Mouse (Mus musculus) c-Kit-positive CD71-positive TER-119-positive erythroid progenitor cells, embryonic 14.5 days (primary cell): ENCODE data around the gene Paf1.
A peak's percentile ranks its signal among the peaks of the same experiment; 100 is the strongest.

Experiments
- DNase-seq: peaks from one replicate; pipeline ENCODE4 v3.0.0-alpha.2; 2013; ENCODE audit warnings: low spot score

The Paf1 gene

DNA sequence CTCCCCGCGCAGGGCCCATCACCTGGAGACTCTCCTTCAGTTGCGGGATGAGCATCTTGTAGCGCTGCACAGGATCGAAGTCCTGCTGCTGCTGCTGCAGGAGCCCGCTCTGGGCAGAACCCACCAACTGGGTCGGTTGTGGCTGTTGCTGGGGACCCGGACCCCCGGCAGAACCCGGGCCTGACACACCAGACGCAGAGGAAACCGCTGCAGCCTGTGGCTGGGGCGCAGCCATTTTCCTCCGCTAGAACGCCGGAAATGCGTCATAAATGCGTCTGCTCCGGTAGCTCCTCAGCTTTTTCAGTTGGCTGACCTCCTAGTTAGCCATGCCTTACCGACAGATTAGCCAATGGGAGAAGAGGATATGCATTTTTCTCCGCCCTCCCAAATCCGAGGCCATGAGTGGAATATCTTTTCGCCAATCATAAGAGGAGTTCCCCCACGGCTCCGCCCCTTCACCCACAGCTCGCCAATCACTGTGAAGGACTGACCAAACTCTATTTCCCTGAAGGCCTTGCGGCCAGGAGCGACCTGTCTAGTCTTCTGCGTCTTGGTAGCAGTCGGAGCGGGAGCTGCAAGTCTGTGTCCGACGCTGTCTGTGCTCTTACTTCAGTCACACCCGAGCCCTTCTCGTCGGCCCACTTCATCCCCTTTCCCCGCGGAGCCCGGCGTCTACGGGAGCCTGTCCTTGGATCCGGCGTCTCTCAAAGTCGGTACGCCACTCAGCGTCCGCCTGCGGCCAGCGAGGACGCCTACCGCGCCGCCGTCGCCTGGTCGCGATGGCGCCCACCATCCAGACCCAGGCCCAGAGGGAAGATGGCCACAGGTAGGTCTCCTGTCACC is at the start of gene Paf1, which contains the start of gene Med29:
Gene Paf1, plus strand, starts transcription at position 523 of the 843 bp plus-strand sequence.
Gene Med29, minus strand, starts transcription at position 280 of the 843 bp plus-strand sequence.
- DNase-seq: peak; percentile 99

DNA sequence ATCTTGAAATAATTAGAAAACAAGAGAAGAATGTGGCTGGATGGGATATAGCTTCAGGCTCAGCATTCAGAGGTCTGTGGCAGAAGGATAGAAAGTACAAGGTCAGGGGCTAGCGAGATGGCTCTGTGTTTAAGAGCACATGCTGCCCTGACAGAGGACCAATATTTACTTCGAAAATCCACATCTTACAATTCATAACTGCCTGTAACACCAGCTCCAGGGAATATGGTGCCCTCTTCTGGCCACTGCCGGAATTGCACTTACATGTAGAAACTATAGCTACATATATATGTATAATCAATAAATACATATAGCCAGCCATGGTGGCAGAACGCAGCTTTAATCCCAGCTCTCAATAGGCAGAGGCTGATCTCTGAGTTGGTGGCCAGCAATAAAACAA is 48.1 kb upstream of the Paf1 start:
- DNase-seq: peak; percentile 82

DNA sequence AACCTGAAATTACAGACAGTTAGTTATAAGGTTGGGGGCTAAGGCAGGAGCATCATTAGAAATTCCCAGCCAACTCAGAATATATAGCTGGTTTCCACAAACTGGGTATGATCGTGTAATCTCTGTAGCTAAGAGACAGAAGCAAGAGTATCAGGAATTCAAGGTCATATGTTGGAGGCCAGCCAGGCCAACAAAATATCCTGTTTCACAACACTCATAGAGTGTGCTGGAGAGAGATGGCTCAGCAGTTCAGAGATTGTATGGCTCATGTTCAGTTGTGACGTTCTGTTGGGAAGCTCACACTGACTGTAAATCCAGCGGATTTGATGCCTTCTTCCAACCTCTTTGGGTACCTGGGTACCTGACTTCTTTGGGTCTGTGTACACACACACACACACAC is 45.0 kb upstream of the Paf1 start:
- DNase-seq: no peak

DNA sequence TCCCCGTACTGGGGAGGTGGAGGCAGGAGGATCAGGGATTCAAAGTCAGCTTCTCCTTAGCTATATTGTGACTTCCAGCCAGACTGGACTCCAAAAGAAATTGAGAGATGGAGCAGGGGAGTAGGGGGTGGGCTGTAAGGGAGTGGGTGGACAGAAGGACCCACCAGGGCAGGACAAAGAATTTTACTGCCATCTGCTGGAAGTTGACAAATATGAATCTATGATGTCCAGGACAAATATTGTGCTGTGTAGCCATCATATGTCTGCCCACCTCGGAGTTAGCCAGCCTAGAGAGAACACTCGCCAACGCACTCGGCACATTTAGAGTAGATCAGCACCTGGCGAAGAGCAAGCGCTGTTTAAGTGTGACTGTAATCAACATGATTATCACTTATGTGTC is 44.1 kb upstream of the Paf1 start:
- no peak for DNase-seq

DNA sequence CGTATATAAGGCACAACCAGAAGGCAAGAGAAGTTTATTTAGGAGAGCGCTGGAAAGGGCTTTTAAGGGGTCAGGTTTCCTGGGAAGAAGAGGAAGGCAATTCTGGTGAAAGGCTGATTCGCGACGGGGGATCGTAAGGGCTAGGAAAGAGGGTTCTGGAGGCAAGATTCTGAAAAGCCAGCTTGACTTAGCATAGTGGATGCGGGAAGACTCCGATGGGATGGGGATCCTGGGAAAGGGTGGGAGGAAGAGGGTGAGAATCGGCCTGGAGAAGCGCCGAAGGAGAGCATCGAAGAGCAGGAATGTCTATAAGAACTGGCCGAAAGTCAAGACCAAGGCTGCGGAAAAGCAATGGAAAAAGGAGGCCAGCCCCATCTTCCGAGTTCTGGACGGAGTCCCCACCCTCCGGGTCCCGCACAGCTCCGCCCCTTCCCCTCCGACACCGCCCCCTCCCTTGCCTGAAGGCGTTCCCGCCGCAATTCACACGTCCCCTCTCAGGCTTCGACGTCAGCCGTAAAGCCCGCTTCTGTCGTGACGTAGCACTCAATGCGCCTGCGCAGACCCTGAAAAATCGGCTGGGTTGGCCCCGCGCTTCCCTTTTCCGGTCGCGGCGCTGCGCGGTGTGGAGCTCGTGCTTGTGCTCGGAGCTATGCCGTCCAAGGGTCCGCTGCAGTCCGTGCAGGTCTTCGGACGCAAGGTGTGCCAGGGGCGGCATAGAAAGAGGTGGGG is 42.4 kb upstream of the Paf1 start, which contains the start of gene Rps16:
Gene Rps16, plus strand, starts transcription at position 498 of the 729 bp plus-strand sequence.
- DNase-seq: peak; percentile 97

DNA sequence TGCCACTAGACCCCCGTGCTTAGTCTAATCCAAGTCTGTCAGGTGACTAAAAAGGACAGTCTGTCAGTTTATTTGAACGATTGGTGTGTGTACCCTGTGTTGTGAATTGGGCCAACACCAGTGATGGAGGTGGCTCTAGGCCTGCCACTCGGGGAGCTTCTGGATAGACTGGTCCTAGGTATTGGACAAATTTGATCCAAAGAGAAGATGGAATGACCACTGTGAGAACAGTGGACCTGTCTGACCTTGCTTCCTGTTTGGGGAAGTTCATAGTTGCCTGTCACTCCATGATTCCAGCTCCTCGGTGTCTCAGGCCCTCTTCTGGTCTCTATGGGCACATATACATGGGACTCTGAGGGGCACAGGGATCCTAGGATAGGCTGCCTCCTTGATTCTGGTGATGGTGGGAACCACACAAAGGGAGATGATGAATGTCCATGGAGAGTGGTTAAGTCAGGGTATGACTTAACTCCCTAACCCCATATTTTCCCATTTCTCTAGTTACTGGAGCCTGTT is 41.0 kb upstream of the Paf1 start:
- no peak for DNase-seq

DNA sequence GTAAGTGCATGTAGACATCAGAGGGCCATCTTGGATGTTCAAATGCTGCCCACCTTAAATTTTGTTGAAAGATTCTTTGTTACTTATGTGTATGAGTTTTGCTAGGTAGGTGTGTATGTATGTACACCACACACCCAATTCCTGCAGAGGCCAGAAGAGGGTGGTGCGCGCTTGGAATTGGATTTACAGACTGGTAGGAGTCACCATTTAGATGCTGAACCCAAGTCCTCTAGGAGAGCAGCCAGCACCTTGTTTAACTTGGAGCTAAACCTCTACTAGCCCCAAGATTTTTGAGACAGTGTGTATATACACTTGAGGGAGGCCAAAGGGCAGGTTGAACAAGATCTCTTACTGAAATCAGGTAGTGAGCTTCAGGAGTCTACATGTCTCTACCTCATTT is 39.5 kb upstream of the Paf1 start:
- no peak for DNase-seq

DNA sequence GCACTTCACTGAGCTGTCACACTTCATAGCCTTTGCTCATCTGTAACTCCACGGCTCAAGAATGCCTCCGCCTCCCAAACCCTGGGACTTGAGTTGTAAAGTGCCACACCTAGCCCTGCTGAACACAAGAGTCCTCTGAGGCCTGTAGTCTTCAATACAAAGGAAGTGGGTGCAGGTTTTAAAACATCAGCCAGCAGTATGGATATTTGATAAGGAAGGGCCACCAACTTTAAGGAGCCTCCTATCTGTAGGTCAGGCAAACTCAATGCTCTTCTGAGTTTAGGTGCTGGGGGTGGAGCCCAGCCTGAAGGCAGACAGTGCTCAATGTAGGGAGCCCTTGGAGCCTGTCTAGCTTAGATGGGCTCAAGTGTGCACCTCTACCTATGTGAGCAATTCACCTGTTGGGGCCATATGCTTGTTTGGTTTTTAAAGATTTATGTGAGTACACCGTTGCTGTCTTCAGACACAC is 38.6 kb upstream of the Paf1 start:
- DNase-seq: no peak

DNA sequence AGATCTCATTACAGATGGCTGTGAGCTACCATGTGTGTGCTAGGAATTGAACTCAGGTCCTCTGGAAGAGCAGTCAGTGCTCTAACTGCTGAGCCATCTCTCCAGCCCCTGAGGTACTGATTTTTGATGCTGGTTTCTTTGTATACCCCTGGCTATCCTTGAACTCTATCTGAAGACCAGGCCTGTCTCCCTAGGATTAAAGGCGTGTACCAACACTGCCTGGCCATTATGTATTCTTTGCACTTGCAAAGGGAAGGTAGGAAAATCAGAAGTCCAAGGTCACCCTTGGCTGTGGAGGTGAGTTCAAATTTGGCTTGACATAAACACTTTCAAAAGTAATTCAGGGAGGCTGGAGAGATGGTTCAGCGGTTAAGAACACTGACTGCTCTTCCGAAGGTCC is 38.2 kb upstream of the Paf1 start:
- DNase-seq: no peak

DNA sequence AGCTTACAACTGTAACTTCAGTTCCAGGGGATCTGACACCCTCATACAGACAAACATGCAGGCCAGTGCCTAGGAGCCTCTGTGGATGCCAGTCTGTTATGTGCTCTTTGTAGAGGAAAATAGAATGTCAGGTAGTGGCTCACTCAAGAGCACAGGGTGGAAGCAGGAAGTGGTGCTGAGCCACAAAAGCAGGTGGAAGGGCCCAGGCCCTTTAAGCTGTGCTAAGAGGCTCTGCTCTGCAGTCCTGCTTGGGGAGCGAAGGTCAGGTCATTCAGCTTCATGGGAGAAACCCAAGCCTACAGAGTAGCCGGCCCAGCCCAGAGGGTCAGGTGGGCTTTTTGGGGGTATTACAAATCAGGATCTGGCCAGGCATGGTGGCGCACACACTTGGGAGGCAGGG is 37.5 kb upstream of the Paf1 start:
- DNase-seq: no peak

DNA sequence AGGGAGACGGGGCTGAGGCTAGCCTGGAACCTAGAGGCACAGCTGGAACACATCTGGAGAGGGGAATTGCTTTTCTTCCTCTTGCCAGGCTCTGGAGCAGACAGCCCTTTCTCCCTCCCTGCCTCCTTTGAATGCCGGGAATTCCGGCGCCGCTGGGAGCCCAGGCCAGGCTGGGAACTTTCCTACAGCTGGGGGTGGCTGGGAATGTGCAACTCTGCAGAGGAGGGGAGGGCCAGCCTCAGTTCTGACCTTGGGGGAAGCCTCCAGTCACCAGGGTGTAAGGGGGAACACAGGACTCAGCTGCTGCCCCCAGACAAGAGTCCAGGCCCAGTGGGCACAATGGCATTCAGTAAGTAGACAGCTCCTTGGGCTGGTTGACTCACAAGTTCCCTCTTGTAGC is 35.8 kb upstream of the Paf1 start:
- no peak for DNase-seq

DNA sequence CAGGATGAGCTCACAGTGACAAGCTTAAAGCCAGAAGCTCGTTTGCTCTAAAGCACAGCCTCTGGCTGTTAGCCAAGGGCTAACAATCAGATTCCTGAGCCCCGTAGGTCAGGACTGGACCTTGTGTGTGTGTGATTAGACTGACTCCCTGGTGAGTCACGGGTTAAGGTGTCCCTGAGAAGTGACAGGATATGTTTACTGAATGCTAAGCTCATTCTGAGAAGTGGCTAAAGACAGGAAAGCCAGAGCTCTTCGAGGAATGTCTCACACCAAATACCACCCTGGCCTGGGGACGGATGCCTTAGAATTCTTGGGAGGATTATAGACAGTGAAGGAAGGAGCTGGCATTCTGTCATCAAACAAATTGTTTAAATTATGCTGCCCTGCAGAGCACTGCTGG is 34.8 kb upstream of the Paf1 start:
- no peak for DNase-seq

DNA sequence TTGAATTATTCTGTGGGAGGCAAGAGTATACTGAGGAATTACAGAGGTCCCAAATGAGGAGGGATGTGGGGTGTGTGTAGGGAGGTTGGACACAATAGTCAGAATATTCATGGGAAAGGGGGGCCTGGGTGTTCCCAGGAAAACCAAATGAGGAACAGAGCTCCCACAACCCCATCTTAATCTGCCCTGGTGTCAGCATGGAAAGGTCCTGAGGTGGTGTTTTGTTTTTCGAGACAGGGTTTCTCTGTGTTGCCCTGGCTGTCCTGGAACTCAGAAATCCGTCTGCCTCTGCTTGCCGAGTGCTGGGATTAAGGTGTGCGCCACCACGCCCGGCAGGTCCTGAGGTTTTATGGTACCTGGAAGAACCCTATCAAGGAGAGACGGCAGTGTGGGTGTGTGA is 34.3 kb upstream of the Paf1 start:
- no peak for DNase-seq

DNA sequence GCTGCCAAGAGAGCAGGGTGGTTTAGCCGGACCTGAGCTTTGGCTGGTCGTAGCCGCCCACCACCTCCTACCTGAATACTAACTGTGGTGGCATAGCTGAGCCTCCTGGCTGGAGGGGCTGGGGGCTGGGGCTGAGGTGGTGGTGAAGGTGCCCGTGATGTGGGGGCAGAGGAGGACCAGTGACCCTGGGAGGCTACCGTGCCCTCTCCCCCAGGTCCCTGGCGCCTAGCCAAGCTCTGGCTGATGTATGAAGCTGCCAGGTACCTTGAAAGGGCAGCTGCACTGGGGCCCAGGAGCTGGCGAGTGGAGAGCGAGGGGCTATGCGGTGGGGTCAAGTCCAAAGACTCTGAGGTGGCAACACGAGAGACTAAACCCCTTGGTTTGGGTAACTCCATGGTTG is 32.9 kb upstream of the Paf1 start:
- DNase-seq: no peak

DNA sequence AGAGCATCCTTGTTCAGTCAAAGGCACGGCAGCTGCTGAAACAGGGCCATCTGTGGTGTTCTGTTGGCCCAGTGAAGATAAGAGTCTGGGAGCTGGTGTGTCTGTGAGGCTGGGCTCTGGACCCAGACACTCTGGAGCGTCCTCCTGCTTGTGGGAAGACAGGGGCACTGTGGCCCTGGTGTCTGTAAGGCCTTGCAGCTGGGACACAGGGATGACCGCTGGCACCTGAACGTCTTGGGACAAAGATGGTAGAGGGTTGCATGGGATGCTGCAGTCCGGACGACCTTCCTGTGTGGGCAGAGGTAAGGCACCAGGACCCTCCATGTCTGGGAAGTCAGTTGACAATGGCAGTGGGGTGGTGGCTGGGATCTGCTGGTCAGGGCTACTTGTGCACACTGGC is 32.5 kb upstream of the Paf1 start:
- DNase-seq: no peak

DNA sequence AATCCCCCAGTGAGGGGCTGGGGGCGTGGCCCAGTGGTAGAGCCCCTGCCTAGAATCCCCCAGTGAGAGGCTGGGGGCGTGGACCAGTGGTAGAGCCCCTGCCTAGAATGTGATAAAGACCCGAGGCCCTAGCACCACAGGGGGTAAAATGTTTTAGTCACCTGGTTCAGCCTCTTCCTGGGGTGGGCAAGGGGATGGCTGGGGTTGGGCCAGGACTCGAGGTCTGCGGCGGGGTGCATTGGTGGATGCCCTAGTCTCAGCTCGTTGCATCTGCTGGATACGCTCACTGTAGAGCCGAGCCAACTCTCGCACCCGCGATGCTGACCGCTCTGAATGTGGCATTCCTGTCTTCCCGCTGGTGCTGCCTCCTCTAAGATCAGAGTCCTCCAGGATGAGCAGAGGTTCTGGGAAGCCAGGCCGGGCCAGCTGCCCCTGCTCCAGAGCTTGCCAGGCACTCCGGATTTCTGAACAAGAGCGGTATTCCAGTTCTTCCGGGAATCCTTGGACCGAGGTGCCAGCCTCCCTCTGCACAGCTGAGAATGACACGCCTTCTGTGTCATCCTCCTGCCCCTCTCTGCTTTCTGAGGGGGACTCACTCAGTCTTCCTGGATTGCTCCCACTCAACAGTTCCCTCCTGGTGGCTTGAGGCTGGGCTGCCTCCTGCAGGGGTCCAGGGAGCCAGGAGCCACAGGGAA is 31.0 kb upstream of the Paf1 start:
- no peak for DNase-seq

DNA sequence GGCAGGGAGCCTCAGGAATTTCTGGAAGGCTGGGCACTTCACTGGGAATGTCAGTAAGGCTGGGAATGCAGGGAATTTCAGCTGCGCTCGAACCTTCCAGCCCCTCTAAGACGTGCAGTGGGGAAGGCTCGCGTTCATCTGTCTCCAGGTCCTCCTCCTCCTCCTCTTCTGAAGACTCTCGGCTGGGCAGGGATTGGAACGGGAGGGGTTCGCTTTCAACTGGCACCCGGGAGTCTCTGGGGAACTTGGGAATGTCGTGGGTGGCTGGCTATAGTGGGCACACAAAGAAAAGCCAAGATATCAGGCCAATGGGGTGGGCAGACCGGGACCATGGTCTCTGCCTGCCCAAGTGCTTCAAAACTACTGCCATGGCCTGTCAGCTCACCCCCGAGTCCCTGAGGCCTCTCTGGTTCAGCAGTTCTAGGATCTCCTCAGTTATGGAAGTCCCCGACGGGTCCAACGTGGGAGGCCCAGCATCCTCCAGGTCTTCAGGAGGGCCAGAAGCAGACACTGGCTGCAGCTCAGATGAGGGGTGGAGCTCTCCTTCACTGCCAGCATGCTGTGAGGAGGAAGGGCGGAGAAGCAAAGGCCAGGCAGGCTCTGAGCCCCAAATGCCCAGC is 30.2 kb upstream of the Paf1 start:
- no peak for DNase-seq

DNA sequence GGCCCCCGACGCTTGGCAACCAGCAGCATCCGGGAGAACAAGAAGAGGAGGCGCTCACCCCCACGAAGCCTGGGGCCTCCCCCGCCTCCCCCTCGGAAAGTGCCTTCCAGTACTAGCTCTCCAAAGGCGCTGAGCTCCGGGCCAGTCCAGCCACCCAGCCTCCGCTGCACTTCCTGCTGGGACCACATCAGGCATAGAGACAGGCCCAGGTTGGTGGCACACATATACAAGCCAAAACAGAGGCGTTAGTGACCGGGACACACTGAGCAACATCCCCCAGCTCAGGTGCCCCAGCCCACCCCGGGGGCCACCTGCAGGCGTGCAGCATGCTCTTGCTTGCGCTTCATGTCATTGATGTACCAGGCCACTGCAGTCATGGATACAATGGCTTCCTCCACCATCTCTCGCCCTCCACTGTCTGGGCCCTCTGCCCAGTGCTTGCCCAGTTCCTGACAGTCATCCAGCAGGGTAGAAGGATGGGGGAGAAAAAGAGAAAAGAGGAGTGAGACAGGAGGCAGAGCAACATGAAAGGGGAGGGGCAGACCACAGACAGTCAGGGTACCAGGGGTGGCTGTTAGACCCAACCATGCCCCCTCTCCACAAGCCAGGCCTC is 25.0 kb upstream of the Paf1 start:
- no peak for DNase-seq

DNA sequence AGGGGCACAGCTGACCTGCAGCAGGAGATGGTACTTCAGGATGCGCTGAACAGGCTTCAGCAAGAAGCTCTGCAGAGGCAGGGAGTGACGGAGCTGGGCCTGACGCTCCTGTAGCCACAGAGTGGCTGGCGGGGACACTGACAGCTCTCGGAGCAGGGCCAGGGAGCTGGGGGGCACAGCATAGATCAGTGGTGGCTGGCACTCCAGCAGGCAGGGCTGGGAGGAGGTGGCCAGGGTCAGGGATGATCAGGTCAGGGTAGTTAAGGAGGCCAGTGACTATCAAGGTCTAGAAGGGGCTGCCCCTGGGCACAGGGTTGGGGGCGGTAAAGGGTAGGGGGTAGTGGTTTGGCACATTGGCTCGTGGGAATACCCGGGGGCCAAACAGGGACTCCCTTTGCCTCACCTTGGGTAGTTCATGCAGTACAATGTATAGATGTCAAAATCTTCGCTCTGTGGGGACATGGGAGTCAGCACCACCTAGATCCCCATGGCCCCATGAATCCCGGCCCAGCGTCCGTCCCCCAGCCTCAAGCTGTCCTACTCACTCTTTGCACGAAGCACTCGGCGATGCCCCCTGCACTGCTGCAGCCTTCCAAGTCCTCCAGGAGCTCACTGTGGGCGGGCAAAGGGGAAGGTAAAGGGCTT is 24.4 kb upstream of the Paf1 start:
- DNase-seq: no peak

DNA sequence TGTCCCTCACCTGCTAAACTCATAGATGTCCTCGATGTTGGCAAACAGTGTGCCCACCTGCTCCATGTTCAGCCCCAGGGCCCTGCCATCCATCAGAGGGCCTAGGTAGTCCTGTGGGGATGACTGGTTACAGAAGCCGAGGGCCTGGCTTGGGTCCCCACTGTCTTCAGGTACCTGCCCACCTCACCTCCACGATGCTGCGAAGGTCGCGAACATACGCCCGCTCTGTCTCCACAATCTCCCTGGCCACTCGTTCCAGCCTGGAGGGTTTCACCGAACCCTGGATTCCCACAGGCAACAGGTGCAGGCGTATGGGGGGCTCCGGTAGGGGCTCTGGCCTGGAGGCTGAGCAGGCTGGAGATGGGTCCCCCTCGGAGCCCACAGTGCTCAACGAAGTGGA is 22.7 kb upstream of the Paf1 start:
- no peak for DNase-seq

DNA sequence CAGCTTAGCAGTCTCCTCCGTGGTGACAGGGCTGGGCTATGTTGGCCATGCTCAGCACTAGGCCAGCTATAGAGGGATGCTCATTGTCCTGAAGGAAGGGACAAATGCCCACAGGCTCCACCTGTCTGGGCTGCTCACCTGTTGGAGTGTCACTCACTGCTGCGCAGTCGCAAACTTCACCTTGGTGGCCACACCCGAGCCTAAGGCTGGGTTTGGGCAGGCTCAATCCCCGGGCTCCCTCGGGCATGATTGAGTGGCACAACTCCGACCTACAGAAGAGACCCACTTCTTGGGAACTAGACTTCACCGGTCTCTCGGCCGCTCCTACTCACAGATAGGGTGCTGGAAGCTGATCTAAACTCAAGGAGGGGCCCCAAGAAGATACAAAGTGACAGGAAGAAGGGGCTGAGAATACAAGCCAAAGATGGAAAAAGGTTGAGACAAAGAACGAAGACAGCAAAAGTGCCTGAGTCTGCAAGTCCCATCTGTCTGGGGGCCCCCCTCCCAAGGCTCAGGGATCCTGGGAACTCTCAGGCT is 21.7 kb upstream of the Paf1 start:
- no peak for DNase-seq
